Mouse (Mus musculus) forebrain, embryonic 11.5 days (tissue): Measurements from ENCODE around the gene Rdx. TPM values are rescaled to one million over a fixed set of nuclear protein-coding genes. Genes with fewer than 3 reads are reported as not detected.

ENCODE experiments used
- microRNA-seq: library from miRNA; unstranded; fragments of <30 nt; microRNA quantifications from one replicate; pipeline ENCODE4, GENCODE M21; 2016; ENCODE audit not compliant: insufficient number of aligned reads
- polyA plus RNA-seq: library from polyadenylated mRNA; unstranded; fragments of >200 nt; fragmentation: Nextera tagmentation; extraction: Ambion mirVana; gene quantifications from 2 replicates; pipeline ENCODE4 v1.2.1, GENCODE M21; 2014

Rdx gene
- polyA plus RNA-seq, 1 experiment from 2014 or later, result 209 TPM

Small RNAs within 50 kb of the gene (microRNA-seq; reads per million reads assigned to microRNA genes)
- gene Gm27686 (not detected), gene Mir6244 (not detected)

Other genes starting within 250 kb of the Rdx start
- gene Fdx1, start 83.6 kb upstream of the Rdx start, polyA plus RNA-seq, result 50.1 and 51.4 TPM in 2 replicates
- 11.8 and 12.6 TPM in 2 replicates for gene Zc3h12c, start 121.4 kb downstream of the Rdx start, polyA plus RNA-seq